Mouse (Mus musculus) ovary, adult 18-20 months (tissue): ENCODE measurements at regions not wholly inside any gene's neighbourhood (a gene's known extent, or its start where the extent isn't known, plus 50 kb on each side); places are given as distances from the start of the nearest gene placed in this dataset.

ENCODE experiments used
- DNase-seq: peaks from one replicate; pipeline ENCODE4 v3.0.0; 2022; ENCODE audit warnings: low spot score, mixed read lengths

DNA sequence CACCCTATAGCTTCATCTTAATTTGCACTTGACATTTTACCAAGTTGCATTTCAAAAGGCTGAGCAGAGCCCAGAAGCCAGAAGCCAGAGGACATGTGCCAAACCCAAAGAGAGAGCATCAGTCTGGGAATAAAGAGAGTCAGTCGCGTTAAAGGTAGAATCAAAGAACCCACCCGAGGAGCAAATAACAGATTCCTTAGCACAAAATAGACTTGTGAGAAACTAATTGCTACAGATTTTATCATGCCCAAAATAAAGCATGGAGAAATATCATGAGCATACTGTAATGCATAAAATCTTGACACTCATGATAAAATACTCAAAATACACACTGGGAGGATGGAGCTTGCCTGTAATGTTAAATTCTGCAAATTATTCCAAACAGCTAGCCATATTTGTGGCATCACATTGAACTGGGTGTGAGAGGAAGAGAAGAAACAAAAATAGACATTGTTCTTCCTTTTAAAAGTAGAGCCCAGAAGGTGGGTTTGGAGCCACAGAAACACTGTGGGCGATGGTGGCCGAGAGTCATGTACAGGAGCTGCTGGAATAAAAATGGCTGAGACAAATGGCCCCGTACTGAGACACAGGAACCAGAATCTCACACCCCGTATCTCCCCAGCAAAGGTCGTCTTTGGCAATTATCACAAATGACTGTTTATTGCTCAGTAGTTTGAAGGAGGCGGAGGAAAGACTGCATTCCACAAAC, 317.2 kb downstream of the Klf6 start:
- DNase-seq, result no peak

GRCm38 (mm10) chr13:6189133-6189532, 327.9 kb downstream of the Klf6 start:
- no peak for DNase-seq

- DNase-seq, result no peak
These were observed 328.3 kb downstream of the Klf6 start for GRCm38 (mm10) chr13:6189566-6189965.

DNA sequence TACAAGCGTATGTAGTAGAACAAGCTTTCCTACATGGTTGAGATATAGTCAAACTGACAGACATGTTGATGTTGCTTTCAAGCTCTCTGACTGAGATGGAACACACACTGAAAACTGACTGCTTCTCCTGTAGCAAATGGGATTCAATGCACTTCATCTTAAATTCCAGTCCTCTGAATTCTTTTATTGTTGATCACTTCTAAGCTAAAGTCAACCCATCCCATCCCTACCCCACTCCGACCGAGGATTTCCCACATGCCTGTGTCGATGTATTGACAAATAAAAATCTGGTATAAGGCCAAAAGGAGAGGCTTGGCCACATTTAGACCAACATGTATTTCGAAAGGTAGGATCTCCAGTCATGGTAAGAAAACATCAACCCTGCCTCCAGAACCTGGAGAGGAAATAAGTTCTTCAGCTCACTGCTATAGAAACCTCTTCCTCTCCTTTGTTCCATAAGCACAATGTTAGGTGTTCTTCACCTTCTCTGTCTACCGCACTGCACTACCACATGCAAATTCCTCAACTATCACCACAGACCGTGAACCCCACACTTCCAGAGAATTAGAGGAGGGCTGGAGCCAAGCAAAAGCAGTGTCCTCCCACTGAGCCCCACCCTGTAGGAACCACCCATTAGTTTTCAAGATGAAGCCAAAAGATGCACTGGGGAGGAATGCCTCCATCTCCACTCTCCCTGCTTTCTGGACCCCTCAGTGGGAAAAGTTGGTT, 330.1 kb downstream of the Klf6 start:
- no peak for DNase-seq

GRCm38 (mm10) chr13:6191915-6192295, 330.6 kb downstream of the Klf6 start:
- DNase-seq, result no peak

GRCm38 (mm10) chr13:6196690-6197089, 335.4 kb downstream of the Klf6 start:
- no peak for DNase-seq

GRCm38 (mm10) chr13:6199107-6199506, 337.8 kb downstream of the Klf6 start:
- DNase-seq, result no peak

DNA sequence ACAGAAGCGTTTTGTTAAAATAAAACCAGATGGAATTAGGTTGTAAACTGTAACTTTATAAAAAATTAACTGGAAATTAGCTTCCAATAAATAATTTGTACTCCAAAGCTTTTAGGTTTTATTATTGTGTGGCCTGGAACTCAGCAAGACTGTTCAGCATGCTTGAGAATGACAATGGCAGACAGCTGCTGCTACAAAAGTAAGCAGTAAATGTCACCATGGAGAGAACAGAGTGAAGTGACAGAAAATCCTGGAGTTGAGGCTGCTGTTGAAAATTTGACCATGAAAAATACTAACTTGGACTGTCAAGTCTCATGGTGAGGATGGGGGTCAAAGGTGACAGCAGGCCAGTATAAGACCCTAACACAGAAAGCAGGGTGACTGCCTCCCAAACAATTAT, 340.2 kb downstream of the Klf6 start:
- no peak for DNase-seq

GRCm38 (mm10) chr13:6204801-6205200, 343.1 kb upstream of the Pitrm1 start:
- no peak for DNase-seq

DNA sequence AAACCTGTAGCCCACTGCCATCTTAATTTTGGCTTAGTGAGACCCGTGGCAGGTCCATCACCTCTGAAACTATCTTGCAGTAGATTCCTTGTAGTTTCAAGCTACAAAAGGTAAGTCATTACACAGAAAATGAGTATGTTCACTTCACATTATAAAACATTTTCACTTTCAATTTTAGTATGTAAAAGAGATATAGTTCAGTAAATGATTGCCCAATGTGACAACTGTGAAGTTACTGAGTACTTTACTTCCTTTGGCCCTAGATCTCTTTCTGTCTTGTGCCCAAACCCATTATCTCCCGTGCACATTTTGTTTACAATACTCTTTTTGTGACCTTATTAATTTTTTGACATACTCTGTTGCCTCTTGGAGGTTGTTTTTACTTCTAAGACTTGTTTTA, 335.4 kb upstream of the Pitrm1 start:
- no peak for DNase-seq

DNA sequence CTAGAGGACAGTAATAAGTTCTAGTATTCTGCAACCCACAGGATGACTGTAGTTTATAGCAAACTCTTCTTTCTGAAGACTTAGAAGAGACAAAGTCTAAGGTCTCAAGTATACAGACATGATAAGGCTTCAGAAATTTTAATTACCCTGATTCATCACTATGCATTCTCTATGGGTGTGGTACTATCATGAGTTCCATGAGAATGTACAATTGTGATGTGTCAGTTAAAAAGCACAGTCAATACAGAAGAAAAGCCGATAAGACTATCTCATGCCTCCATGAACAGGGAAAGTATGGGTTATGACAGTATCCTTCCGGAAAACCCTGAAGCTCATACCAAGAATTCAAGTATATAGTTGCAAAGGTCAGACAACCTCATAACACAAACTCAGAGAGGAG, 333.8 kb upstream of the Pitrm1 start:
- no peak for DNase-seq

DNA sequence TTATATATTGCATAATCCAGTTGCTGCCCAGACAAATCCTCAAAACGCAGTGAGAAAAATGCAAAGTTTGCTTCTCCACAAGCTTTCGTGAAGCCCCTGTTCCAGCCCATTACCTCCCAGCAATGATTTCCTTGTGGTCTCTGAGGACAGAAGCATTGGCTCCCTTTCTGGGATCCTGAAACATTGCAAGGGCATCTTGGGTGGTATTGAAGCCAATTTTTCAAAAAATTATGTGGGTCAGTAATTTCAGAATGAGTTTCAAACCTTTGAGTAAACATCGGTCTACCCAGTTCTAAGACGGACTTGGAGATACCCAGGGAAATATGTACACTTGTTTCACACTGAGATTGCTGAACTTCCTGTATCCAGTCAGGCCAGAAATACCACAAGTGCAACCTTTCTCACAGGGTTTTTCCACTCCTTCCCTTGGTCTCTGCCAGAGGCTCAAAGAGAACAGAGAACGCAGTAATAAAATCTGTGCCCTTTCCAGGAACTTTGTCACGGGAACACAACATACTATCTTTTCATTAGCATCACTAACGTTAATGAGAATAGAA, 321.8 kb upstream of the Pitrm1 start:
- no peak for DNase-seq

DNA sequence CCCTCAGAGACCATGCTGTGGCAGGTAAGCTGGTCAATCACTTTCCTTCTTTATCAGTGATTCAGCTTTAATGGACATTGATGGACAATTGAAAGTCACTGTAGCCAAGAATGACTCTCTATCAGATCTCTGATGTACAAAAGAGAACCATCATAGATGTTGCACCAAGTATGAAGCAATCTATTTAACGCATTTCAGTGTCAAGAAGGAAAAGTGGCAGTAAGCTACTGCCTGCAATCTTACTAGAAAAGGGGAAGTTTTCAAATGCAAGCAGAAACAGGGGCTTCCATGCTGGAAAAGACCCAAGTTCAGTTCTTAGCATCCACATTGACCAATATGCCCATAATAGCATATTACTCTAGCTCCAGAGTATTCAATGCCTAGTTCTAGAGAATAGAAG, 319.7 kb upstream of the Pitrm1 start:
- DNase-seq, result no peak

GRCm38 (mm10) chr13:6235394-6235793, 312.6 kb upstream of the Pitrm1 start:
- no peak for DNase-seq

GRCm38 (mm10) chr13:6236503-6236902, 311.4 kb upstream of the Pitrm1 start:
- DNase-seq, result no peak

DNA sequence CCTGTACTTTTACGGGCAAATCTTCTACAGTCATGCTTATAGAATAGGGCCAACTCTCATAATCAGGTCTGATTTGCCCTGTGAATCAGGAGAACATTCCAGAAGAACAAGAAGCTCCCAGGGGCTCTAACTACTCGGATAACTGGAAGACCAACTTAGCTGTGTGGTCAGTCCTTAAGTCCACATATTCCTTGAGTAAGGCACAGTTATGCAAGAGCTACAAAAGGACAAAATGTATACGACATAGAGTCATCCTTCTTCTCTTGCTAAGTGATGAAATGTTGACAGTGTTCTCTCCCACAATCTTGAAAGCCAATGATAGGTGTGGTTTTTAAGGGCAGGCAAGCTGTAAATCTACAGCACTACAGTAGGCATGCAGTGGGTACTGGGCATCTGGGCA, 310.7 kb upstream of the Pitrm1 start:
- DNase-seq, result no peak

GRCm38 (mm10) chr13:6240855-6241254, 307.1 kb upstream of the Pitrm1 start:
- DNase-seq, result no peak

DNA sequence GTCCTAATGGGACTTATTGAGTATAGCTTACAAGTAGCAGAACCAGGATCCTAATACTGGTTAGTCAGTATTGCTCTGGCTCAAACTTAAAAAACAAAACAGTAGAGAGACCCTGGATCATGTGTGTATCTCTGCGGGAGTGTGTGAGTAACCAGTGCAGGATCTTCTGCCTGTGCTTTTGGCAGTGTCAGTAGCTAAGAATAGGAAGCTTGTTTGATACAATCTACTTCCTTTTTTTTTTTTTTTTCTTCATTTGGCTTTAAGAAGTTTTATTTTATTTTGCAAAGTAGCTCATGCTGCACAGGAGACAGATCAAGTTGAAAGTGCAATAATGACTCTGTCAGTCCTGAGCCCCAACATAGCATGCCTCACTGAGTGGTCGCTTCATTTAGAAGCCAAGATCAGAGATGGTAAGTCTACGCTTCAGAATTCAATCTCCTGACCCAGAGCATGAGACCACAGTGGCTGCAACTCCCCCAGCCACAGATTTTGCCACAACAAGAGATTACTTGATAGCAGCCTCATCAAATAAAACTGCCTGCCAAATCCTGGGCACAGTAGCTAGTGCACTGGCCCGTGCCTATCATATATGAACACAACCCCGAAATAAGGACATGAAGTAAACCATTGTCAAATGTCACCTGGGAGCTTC, 306.4 kb upstream of the Pitrm1 start:
- DNase-seq, result no peak

DNA sequence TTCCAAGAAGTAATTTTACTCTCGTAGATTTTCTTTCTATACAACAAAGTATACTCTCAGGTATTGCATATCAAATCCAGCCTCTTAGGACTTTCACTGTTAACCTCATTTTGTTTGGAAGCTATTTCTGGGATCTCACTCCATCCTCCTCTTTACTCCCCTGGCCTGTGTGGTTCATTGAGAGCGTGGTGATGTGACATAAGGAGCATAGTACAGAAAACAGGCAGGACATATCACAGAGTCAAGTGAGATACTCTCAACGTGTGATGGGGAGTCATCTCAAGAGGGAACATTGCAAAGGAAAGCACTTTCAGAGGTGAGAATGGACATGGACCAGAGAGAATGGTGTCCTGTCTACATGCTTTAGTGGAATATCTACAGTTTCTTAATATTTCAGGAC, 297.8 kb upstream of the Pitrm1 start:
- no peak for DNase-seq

- DNase-seq, result peak; percentile 2
These were observed 296.7 kb upstream of the Pitrm1 start for GRCm38 (mm10) chr13:6251025-6251862.

GRCm38 (mm10) chr13:6252100-6252499, 295.8 kb upstream of the Pitrm1 start:
- no peak for DNase-seq

DNA sequence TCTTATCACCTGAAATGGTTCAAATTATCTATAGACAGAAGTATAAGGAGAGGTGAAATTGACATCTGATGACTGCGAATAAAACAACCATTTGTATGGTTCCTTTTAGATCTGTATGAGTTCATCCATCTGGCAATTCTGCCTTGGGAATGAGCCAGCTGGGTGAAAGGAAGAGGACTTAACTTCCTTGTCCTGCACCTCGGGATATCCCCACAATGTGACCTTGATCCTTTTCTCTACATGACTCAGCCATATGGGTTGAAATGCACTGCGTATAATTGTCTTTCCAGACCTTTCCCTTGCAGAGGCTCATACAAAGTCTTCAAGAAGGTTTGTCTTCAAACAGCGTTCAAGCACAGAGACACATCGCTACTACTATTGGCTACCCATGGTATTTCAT, 292.6 kb upstream of the Pitrm1 start:
- DNase-seq, result no peak
